Mouse (Mus musculus) liver, embryonic 14.5 days (tissue): Measurements from ENCODE around the gene Tpd52l1.

Experiments
- CTCF ChIP-seq: IDR thresholded peaks from 2 replicates; pipeline ENCODE4 v1.5.1; 2016; ENCODE audit warnings: antibody characterized with exemption, low read depth, control low read depth
- EP300 ChIP-seq: IDR thresholded peaks from 2 replicates; pipeline ENCODE4 v1.6.1; 2016; ENCODE audit warnings: antibody characterized with exemption, low read depth

DNA sequence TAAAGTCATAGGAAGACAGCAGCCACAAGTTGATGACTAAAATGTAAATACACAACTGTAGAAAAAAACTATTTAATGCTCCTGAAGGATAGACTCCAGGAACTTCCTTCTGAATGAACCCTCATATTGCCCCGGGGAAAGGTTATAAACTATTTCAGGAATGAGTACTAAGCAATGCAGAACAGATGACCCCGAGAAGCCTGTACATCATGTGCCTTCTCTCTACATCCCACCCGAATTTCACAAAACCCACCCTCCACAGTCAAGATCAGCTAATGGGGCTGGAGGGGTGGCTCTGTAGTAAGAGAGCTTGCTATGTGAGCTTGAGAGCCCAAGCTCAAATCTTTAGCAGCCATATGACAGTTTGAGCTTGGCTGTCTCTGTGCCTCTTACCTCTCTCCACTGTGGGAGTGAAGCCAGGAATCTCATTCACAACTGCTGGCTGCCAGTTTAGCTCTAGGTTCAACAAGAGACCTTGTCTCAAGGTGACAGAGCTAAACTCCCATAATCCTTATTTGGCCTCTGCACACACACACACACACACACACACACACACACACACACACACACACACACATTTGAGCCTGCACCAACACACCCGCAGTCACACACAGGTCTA, 54.9 kb downstream of the Tpd52l1 start:
- no peak for TF ChIP-seq CTCF
- TF ChIP-seq EP300 = no peak
